Mouse (Mus musculus): ENCODE results near the gene Cdh23.

DNA sequence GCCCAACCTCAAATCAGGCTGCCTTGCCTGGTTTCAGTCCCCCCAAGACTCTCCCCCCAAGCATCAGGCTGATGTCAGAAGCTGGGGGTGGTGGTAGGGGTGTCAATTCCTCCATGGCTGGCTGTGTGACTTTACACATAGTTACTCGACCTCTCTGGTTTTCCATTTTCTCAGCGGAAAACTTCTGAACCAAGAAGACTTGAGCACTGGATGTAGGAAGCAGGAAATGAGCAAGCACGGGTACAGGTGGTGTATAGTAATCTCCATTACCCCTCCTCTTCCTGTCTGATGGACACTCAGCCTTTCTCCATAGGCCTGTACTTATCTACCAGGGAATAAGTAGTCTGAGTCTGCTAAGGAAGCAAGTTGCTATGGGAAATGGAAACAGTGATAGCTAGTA lies 316.1 kb downstream of the Cdh23 start:
- TF ChIP-seq CHD2 (IDR thresholded peaks at IDR 0.05; ENCODE audit: low read depth, low read length) (no peak), MAFK (IDR thresholded peaks at IDR 0.05; ENCODE audit: insufficient read depth, low read depth, low read length) (no peak), ZNF384 (IDR thresholded peaks at IDR 0.05; ENCODE audit: low read depth, low read length) (no peak)
